In the genomic region with DNA sequence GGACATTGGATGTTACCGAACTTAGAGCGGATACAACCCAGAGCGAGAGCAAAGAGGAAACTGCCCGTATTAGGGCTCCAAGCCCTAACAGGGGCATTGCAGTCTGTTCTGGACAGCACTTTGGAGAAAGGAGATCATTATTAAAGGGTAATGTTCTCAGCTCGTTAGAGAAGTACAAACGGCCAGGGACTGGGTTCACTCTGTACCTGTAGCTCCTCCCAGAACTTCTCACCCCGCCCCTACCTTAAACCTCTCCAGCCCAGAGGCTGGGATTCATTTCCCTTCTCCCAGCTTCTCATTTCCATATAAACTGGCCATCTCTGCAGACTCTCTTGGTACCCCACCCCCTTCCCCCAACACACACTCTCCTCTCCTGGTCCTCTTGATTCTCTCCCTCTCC, we compare ENCODE assay signal across 9 mouse cellular contexts. TPM values are rescaled to one million over a fixed set of nuclear protein-coding genes. Genes with fewer than 3 reads are reported as not detected.
DNase-seq lines count a peak whose midpoint lies in the region; ATAC-seq and TF ChIP-seq lines count a peak whose summit lies in the region.
"Had no signal": no experiment of that assay in that cellular context is flagged by ENCODE, and none has a peak within 500 bp of the region (broad histone marks: within the 10 kb centered on the region; RNA-seq: fewer than 3 reads in every experiment).

No protein-coding gene starts in this region.

- DNase-seq in heart, postnatal 4 days = no peak
- peak; percentile 7 for DNase-seq in embryo, embryonic 10 days (ENCODE audit: low spot score)
- no peak for DNase-seq in hindbrain, postnatal 0 days (ENCODE audit: low spot score)
- peak; percentile 36 for DNase-seq in yolk sac, embryonic 10.5 days (ENCODE audit: low spot score)
- DNase-seq in B cell, adult 2 months = no peak
- DNase-seq in left cerebral cortex, postnatal 4 days = no peak

- intact Hi-C loops in left cerebral cortex, postnatal 4 days (cut with DNase I) = no loop called here

- H3K36me3 ChIP-seq in heart, embryonic 16.5 days (ENCODE audit: control insufficient read depth, insufficient read depth) = no peaks in the 10 kb centered on the region
- no peaks in the 10 kb centered on the region for H3K36me3 ChIP-seq in hindbrain, postnatal 0 days (ENCODE audit: insufficient read depth, low read length)
- H3K36me3 ChIP-seq in liver, embryonic 15.5 days (replicated peaks) = no peaks in the 10 kb centered on the region

- no peak for ATAC-seq in heart, embryonic 16.5 days (replicated peaks; ENCODE audit: extremely low read depth, insufficient read depth, low FRiP score)
- no peak for ATAC-seq in hindbrain, postnatal 0 days
- no peak for ATAC-seq in liver, embryonic 15.5 days (ENCODE audit: insufficient read depth)

- H3K27me3 ChIP-seq in heart, embryonic 16.5 days (ENCODE audit: control insufficient read depth, insufficient read depth, low read length) = no peaks in the 10 kb centered on the region
- H3K27me3 ChIP-seq in hindbrain, postnatal 0 days (ENCODE audit: insufficient read depth, low read length) = no peaks in the 10 kb centered on the region
- H3K27me3 ChIP-seq in liver, embryonic 15.5 days = no peaks in the 10 kb centered on the region

- H3K9me3 ChIP-seq in heart, embryonic 16.5 days (replicated peaks; ENCODE audit: control insufficient read depth, low read length) = no peaks in the 10 kb centered on the region
- no peaks in the 10 kb centered on the region for H3K9me3 ChIP-seq in hindbrain, postnatal 0 days (ENCODE audit: low read length)
- H3K9me3 ChIP-seq in liver, embryonic 15.5 days (replicated peaks) = no peaks in the 10 kb centered on the region

- H3K4me1 ChIP-seq in heart, embryonic 16.5 days (ENCODE audit: control insufficient read depth, insufficient read depth, low read length) = peaks cover 13% of the 10 kb centered on the region
- peaks cover 6% of the 10 kb centered on the region for H3K4me1 ChIP-seq in hindbrain, postnatal 0 days (ENCODE audit: insufficient read depth, low read length)
- H3K4me1 ChIP-seq in liver, embryonic 15.5 days (replicated peaks) = peaks cover 48% of the 10 kb centered on the region

- WGBS in heart, embryonic 16.5 days = under 1% methylated on average over 7 of the region's 7 CpGs
- under 1% methylated on average over 7 of the region's 7 CpGs for WGBS in hindbrain, postnatal 0 days
- under 1% methylated on average over 7 of the region's 7 CpGs for WGBS in liver, embryonic 15.5 days (ENCODE audit: insufficient replicate concordance)

- no peak overlapping the region for H3K27ac ChIP-seq in heart, embryonic 16.5 days (ENCODE audit: low read length)
- H3K27ac ChIP-seq in hindbrain, postnatal 0 days = no peak overlapping the region
- peak overlapping the region; percentile 87 for H3K27ac ChIP-seq in liver, embryonic 15.5 days (replicated peaks)

- peak overlapping the region; percentile 70 for H3K4me2 ChIP-seq in heart, embryonic 16.5 days (ENCODE audit: low read depth, low read length)
- peak overlapping the region; percentile 92 for H3K4me2 ChIP-seq in hindbrain, postnatal 0 days (ENCODE audit: low read depth, low read length)
- H3K4me2 ChIP-seq in liver, embryonic 15.5 days = peak overlapping the region; percentile 91

- H3K9ac ChIP-seq in heart, embryonic 16.5 days (ENCODE audit: low read length) = peak overlapping the region; percentile 88
- H3K9ac ChIP-seq in hindbrain, postnatal 0 days (replicated peaks; ENCODE audit: low read length) = peak overlapping the region; percentile 40; the same call in 1 of the 2 replicates
- peak overlapping the region; percentile 79 for H3K9ac ChIP-seq in liver, embryonic 15.5 days

- TF ChIP-seq CTCF in hindbrain, postnatal 0 days (IDR thresholded peaks at IDR 0.05; ENCODE audit: low read depth) = no peak

- peak overlapping the region; percentile 88 for H3K4me3 ChIP-seq in heart, embryonic 16.5 days (ENCODE audit: low read length)
- H3K4me3 ChIP-seq in hindbrain, postnatal 0 days (ENCODE audit: low read length) = peak overlapping the region; percentile 72
- peak overlapping the region; percentile 79 for H3K4me3 ChIP-seq in liver, embryonic 15.5 days (replicated peaks)

RNA-seq across cellular contexts. Expression of a gene that starts 0.8 kb away (rescaled TPM):
- polyA plus RNA-seq in heart, embryonic 16.5 days (2015; fragmentation: Nextera tagmentation; extraction: Ambion mirVana) = 24.9 and 27.2 TPM in 2 replicates
- total RNA-seq in heart, postnatal 4 days (2021) = 10 to 100 TPM; 10.9 to 11.3 TPM
- total RNA-seq in hindbrain, postnatal 0 days (2014; rRNA removed) = 31.6 and 33.6 TPM in 2 replicates
- polyA plus RNA-seq in hindbrain, postnatal 0 days (2015; fragmentation: Nextera tagmentation; extraction: Ambion mirVana) = 34.1 and 34.3 TPM in 2 replicates
- polyA plus RNA-seq in liver, embryonic 15.5 days (2015; fragmentation: Nextera tagmentation; extraction: Ambion mirVana) = 14.9 and 17.7 TPM in 2 replicates
- 10 to 100 TPM; 20.6 to 27.9 TPM for total RNA-seq in left cerebral cortex, postnatal 4 days (2021)

RNA-seq across cellular contexts. Expression of a gene that starts 3.1 kb away (rescaled TPM):
- 11.4 and 12.9 TPM in 2 replicates for polyA plus RNA-seq in heart, embryonic 16.5 days (2015; fragmentation: Nextera tagmentation; extraction: Ambion mirVana)
- total RNA-seq in heart, postnatal 4 days (2021) = 10 to 100 TPM in 1 of 2 experiments, 1 to 10 TPM in 1; 9.6 to 10.3 TPM
- total RNA-seq in hindbrain, postnatal 0 days (2014; rRNA removed) = 46.7 and 50.9 TPM in 2 replicates
- 44.4 and 45.1 TPM in 2 replicates for polyA plus RNA-seq in hindbrain, postnatal 0 days (2015; fragmentation: Nextera tagmentation; extraction: Ambion mirVana)
- 7.1 and 7.6 TPM in 2 replicates for polyA plus RNA-seq in liver, embryonic 15.5 days (2015; fragmentation: Nextera tagmentation; extraction: Ambion mirVana)
- 10 to 100 TPM; 46.7 to 47.5 TPM for total RNA-seq in left cerebral cortex, postnatal 4 days (2021)

RNA-seq across cellular contexts. Expression of a gene that starts 41.5 kb away (rescaled TPM):
- polyA plus RNA-seq in heart, embryonic 16.5 days (2015; fragmentation: Nextera tagmentation; extraction: Ambion mirVana) = not detected in 2 replicates
- not detected for total RNA-seq in heart, postnatal 4 days (2021)
- total RNA-seq in hindbrain, postnatal 0 days (2014; rRNA removed) = 1.2 TPM in 1 of 2 replicates, not detected in the other
- polyA plus RNA-seq in hindbrain, postnatal 0 days (2015; fragmentation: Nextera tagmentation; extraction: Ambion mirVana) = not detected in 2 replicates
- not detected in 2 replicates for polyA plus RNA-seq in liver, embryonic 15.5 days (2015; fragmentation: Nextera tagmentation; extraction: Ambion mirVana)
- not detected for total RNA-seq in left cerebral cortex, postnatal 4 days (2021)

RNA-seq across cellular contexts. Expression of a gene that starts 58.4 kb away (rescaled TPM):
- not detected in 2 replicates for polyA plus RNA-seq in heart, embryonic 16.5 days (2015; fragmentation: Nextera tagmentation; extraction: Ambion mirVana)
- total RNA-seq in heart, postnatal 4 days (2021) = not detected
- total RNA-seq in hindbrain, postnatal 0 days (2014; rRNA removed) = not detected in 2 replicates
- polyA plus RNA-seq in hindbrain, postnatal 0 days (2015; fragmentation: Nextera tagmentation; extraction: Ambion mirVana) = not detected in 2 replicates
- polyA plus RNA-seq in liver, embryonic 15.5 days (2015; fragmentation: Nextera tagmentation; extraction: Ambion mirVana) = not detected in 2 replicates
- total RNA-seq in left cerebral cortex, postnatal 4 days (2021) = not detected
- total RNA-seq: adrenal gland, adult 18-20 months had no signal

RNA-seq across cellular contexts. Expression of a gene that starts 58.5 kb away (rescaled TPM):
- polyA plus RNA-seq in heart, embryonic 16.5 days (2015; fragmentation: Nextera tagmentation; extraction: Ambion mirVana) = not detected in 2 replicates
- total RNA-seq in heart, postnatal 4 days (2021) = not detected
- not detected in 2 replicates for total RNA-seq in hindbrain, postnatal 0 days (2014; rRNA removed)
- polyA plus RNA-seq in hindbrain, postnatal 0 days (2015; fragmentation: Nextera tagmentation; extraction: Ambion mirVana) = not detected in 2 replicates
- not detected in 2 replicates for polyA plus RNA-seq in liver, embryonic 15.5 days (2015; fragmentation: Nextera tagmentation; extraction: Ambion mirVana)
- not detected for total RNA-seq in left cerebral cortex, postnatal 4 days (2021)

Comparison
In these comparisons a context has a peak if more than half of its experiments do, and no peak if none do; other contexts are left out.
1. DNase-seq: peak in embryo, embryonic 10 days (single experiment) and yolk sac, embryonic 10.5 days (single experiment); none in heart, postnatal 4 days (single experiment), hindbrain, postnatal 0 days (single experiment), B cell, adult 2 months (0 of 2) and left cerebral cortex, postnatal 4 days (single experiment).
2. Peak in every context shown above with its lines, with median percentiles within 50 percentile points of each other: H3K4me2 ChIP-seq, H3K4me3 ChIP-seq and H3K9ac ChIP-seq.